Mouse (Mus musculus): ENCODE measurements at regions not wholly inside any gene's neighbourhood (a gene's known extent, or its start where the extent isn't known, plus 50 kb on each side); places are given as distances from the start of the nearest gene placed in this dataset.

DNA sequence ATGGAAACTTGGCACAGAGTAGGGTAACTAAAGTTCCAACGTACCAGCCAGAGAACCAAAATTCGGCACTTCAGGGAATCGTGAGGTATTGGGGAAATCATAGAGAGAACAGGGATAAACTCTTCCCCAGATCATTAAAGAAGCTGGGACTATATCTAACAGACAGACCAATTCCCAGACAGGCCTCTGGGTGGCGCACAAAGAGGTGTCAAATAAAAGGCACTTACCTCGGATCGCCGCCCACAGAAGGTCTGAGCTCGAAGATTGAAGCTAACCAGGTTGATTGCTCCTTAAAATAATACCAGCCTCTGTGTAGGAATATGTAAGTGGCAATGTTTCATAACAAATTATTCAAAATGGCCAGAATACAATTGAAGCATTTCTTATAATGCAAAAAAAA lies 151.2 kb downstream of the CK137956 start:
- H3K4me3 ChIP-seq = no peak overlapping the region
- H3K4me2 ChIP-seq = no peak overlapping the region
- H3K4me1 ChIP-seq = no peaks in the 10 kb centered on the region
- H3K9me3 ChIP-seq (replicated peaks) = no peaks in the 10 kb centered on the region
- no peaks in the 10 kb centered on the region for H3K36me3 ChIP-seq
- H3K9ac ChIP-seq = no peak overlapping the region
- ATAC-seq = no peak
- no peak overlapping the region for H3K27ac ChIP-seq
- WGBS (ENCODE audit: insufficient replicate concordance) = 73% methylated on average over 8 of the region's 8 CpGs
- H3K27me3 ChIP-seq (replicated peaks) = no peaks in the 10 kb centered on the region

DNA sequence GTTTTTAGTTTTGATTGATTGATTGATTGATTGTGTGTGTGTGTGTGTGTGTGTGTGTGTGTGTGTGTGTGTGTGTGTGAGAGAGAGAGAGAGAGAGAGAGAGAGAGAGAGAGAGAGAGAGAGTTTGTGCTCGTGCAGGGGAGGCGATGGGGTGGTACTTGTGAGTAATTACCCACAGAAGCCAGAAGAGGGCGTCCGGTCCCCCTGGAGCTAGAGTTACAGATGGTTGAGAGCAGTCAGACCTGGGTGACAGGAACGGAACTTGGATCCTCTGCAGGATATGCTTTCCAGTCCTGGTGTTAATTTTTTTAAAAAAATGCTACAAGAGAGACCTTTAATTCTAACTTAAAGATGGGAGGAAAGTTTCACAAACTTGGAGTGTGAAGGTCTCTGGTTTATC lies 151.7 kb downstream of the CK137956 start:
- Histone ChIP-seq H3K36me3 (no peaks in the 10 kb centered on the region), H3K4me3 (no peak overlapping the region), H3K27me3 (replicated peaks) (no peaks in the 10 kb centered on the region), H3K4me2 (no peak overlapping the region), H3K27ac (no peak overlapping the region), H3K4me1 (no peaks in the 10 kb centered on the region), H3K9me3 (replicated peaks) (no peaks in the 10 kb centered on the region), H3K9ac (no peak overlapping the region)
- no peak for ATAC-seq
- 51% methylated on average over 5 of the region's 5 CpGs for WGBS (ENCODE audit: insufficient replicate concordance)

GRCm38 (mm10) chr4:127814631-127815030 lies 156.1 kb downstream of the CK137956 start:
- H3K27ac ChIP-seq = no peak overlapping the region
- H3K27me3 ChIP-seq (replicated peaks) = no peaks in the 10 kb centered on the region
- peaks cover 4% of the 10 kb centered on the region; the same call in 1 of the 2 replicates for H3K9me3 ChIP-seq (replicated peaks)
- no peak overlapping the region for H3K9ac ChIP-seq
- ATAC-seq = no peak
- no peak overlapping the region for H3K4me2 ChIP-seq
- no peak overlapping the region for H3K4me3 ChIP-seq
- no peaks in the 10 kb centered on the region for H3K36me3 ChIP-seq
- H3K4me1 ChIP-seq = no peaks in the 10 kb centered on the region
- 76% methylated on average over 6 of the region's 6 CpGs for WGBS (ENCODE audit: insufficient replicate concordance)

GRCm38 (mm10) chr4:127812047-127812545 lies 158.7 kb downstream of the CK137956 start:
- ATAC-seq = no peak
- Histone ChIP-seq H3K4me1 (no peaks in the 10 kb centered on the region), H3K9ac (no peak overlapping the region), H3K27me3 (replicated peaks) (no peaks in the 10 kb centered on the region), H3K27ac (no peak overlapping the region), H3K4me2 (no peak overlapping the region), H3K36me3 (no peaks in the 10 kb centered on the region), H3K9me3 (replicated peaks) (peaks cover 8% of the 10 kb centered on the region; the same call in 1 of the 2 replicates), H3K4me3 (no peak overlapping the region)
- 67% methylated on average over 3 of the region's 3 CpGs for WGBS (ENCODE audit: insufficient replicate concordance)

- Histone ChIP-seq H3K27ac (no peak overlapping the region), H3K4me3 (no peak overlapping the region), H3K9me3 (replicated peaks) (peaks cover 12% of the 10 kb centered on the region; the same call in 1 of the 2 replicates), H3K4me1 (no peaks in the 10 kb centered on the region), H3K36me3 (no peaks in the 10 kb centered on the region), H3K4me2 (no peak overlapping the region), H3K27me3 (replicated peaks) (no peaks in the 10 kb centered on the region), H3K9ac (no peak overlapping the region)
- 71% methylated on average over 7 of the region's 7 CpGs for WGBS (ENCODE audit: insufficient replicate concordance)
- ATAC-seq = no peak
These were observed 159.7 kb downstream of the CK137956 start for GRCm38 (mm10) chr4:127810899-127811510.

DNA sequence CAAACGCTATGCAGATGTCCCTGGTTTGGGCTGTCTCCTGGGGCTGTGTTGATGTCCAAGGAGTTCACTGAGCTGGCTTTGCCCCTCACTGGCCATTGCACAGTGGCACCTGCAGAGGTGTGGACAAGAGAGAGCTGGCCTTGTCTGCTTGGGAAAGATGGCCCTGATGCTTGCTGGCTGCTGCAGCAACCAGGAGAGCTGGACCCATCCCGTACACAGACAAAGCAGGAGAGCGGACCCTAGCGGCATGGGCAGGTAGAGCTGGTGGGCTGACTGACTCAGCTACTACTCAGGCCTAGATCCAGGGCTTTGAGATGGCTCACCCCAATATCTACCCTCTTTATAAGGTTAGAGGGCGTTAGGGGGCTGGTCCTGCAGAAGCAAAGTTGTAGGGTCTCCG lies 161.7 kb downstream of the CK137956 start:
- 56% methylated on average over 6 of the region's 6 CpGs for whole genome bisulfite sequencing (ENCODE audit: insufficient replicate concordance)
- H3K4me1 ChIP-seq = no peaks in the 10 kb centered on the region
- H3K27ac ChIP-seq = no peak overlapping the region
- no peak overlapping the region for H3K9ac ChIP-seq
- H3K9me3 ChIP-seq (replicated peaks) = peaks cover 12% of the 10 kb centered on the region; the same call in 1 of the 2 replicates
- H3K36me3 ChIP-seq = no peaks in the 10 kb centered on the region
- no peak overlapping the region for H3K4me2 ChIP-seq
- H3K4me3 ChIP-seq = no peak overlapping the region
- no peak for ATAC-seq
- no peaks in the 10 kb centered on the region for H3K27me3 ChIP-seq (replicated peaks)

- Histone ChIP-seq H3K4me3 (no peak overlapping the region), H3K9ac (no peak overlapping the region), H3K4me2 (no peak overlapping the region), H3K36me3 (no peaks in the 10 kb centered on the region), H3K27me3 (replicated peaks) (no peaks in the 10 kb centered on the region), H3K9me3 (replicated peaks) (no peaks in the 10 kb centered on the region), H3K4me1 (no peaks in the 10 kb centered on the region), H3K27ac (no peak overlapping the region)
- ATAC-seq = no peak
- WGBS (ENCODE audit: insufficient replicate concordance) = 70% methylated on average over 12 of the region's 12 CpGs
These were observed 181.5 kb downstream of the CK137956 start for GRCm38 (mm10) chr4:127789206-127789605.

DNA sequence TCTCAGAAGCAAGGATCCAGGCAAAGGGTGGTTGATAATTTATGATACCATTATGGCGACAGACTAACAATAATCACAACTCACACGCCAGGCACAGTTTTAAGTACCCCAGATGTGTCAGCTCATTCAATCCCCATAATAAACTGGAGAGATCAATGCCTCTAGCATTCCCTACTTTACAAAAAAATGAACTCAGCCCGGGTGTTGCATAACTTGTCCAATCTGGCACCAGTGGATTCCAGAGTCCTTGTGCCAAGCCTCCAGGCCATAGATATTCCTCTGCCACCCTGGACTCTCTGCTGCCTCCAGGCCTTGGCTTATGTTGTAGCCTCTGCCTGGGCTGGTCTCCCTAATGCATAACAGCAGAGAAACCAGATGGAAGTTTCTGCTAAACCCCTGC lies 185.0 kb downstream of the CK137956 start:
- 61% methylated on average over 3 of the region's 3 CpGs for WGBS (ENCODE audit: insufficient replicate concordance)
- ATAC-seq = no peak
- H3K4me2 ChIP-seq = no peak overlapping the region
- no peaks in the 10 kb centered on the region for H3K36me3 ChIP-seq
- no peaks in the 10 kb centered on the region for H3K4me1 ChIP-seq
- H3K9ac ChIP-seq = no peak overlapping the region
- H3K4me3 ChIP-seq = no peak overlapping the region
- no peaks in the 10 kb centered on the region for H3K27me3 ChIP-seq (replicated peaks)
- no peak overlapping the region for H3K27ac ChIP-seq
- H3K9me3 ChIP-seq (replicated peaks) = no peaks in the 10 kb centered on the region

GRCm38 (mm10) chr4:127771966-127772500 lies 198.7 kb downstream of the CK137956 start:
- Histone ChIP-seq H3K4me1 (no peaks in the 10 kb centered on the region), H3K9me3 (replicated peaks) (no peaks in the 10 kb centered on the region), H3K27ac (no peak overlapping the region), H3K36me3 (no peaks in the 10 kb centered on the region), H3K4me3 (no peak overlapping the region), H3K4me2 (no peak overlapping the region), H3K9ac (no peak overlapping the region), H3K27me3 (replicated peaks) (no peaks in the 10 kb centered on the region)
- ATAC-seq = no peak
- 51% methylated on average over 5 of the region's 5 CpGs for WGBS (ENCODE audit: insufficient replicate concordance)

GRCm38 (mm10) chr4:127763736-127764135 lies 207.0 kb downstream of the CK137956 start:
- no peak overlapping the region for H3K4me3 ChIP-seq
- 77% methylated on average over 5 of the region's 5 CpGs for WGBS (ENCODE audit: insufficient replicate concordance)
- 0 out of 2 replicates have a peak, but pooled peaks cover 9% of the 10 kb centered on the region for H3K9me3 ChIP-seq (replicated peaks)
- H3K9ac ChIP-seq = no peak overlapping the region
- no peak overlapping the region for H3K4me2 ChIP-seq
- H3K27ac ChIP-seq = no peak overlapping the region
- no peak for ATAC-seq
- H3K27me3 ChIP-seq (replicated peaks) = no peaks in the 10 kb centered on the region
- H3K36me3 ChIP-seq = no peaks in the 10 kb centered on the region
- H3K4me1 ChIP-seq = no peaks in the 10 kb centered on the region

DNA sequence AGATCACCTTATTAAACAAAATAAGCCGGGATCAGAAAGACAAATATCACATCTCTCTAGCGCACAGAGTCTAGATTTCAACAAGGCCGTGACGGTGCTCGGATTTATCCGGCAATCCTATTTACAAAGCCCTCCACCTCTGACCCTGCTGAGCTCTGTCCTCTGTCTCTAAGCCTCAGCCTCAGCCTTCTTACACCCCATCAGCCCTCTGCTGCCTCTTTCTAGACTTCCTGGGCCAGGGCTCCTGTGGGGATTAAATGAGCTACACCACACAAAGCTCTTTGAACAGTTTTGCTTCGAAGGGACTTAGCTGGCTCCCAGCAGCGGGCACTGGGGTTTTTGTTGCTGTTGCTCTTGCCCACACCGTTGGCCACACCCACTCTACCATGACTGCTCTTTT lies 211.8 kb downstream of the CK137956 start:
- Histone ChIP-seq H3K36me3 (no peaks in the 10 kb centered on the region), H3K4me1 (no peaks in the 10 kb centered on the region), H3K9me3 (replicated peaks) (0 out of 2 replicates have a peak, but pooled peaks cover 9% of the 10 kb centered on the region), H3K27ac (no peak overlapping the region), H3K4me2 (no peak overlapping the region), H3K27me3 (replicated peaks) (no peaks in the 10 kb centered on the region), H3K4me3 (no peak overlapping the region), H3K9ac (no peak overlapping the region)
- no peak for ATAC-seq
- 77% methylated on average over 9 of the region's 9 CpGs for WGBS (ENCODE audit: insufficient replicate concordance)

GRCm38 (mm10) chr4:127756238-127756637 lies 214.5 kb downstream of the CK137956 start:
- no peak overlapping the region for H3K4me3 ChIP-seq
- H3K9ac ChIP-seq = no peak overlapping the region
- no peak overlapping the region for H3K4me2 ChIP-seq
- H3K9me3 ChIP-seq (replicated peaks) = 0 out of 2 replicates have a peak, but pooled peaks cover 8% of the 10 kb centered on the region
- H3K27me3 ChIP-seq (replicated peaks) = no peaks in the 10 kb centered on the region
- no peak overlapping the region for H3K27ac ChIP-seq
- no peaks in the 10 kb centered on the region for H3K36me3 ChIP-seq
- no peaks in the 10 kb centered on the region for H3K4me1 ChIP-seq
- WGBS (ENCODE audit: insufficient replicate concordance) = 67% methylated on average over 6 of the region's 6 CpGs
- ATAC-seq = no peak
